Mouse (Mus musculus): Measurements from ENCODE around the gene Ltb4r1. TPM values are rescaled to one million over a fixed set of nuclear protein-coding genes. Genes with fewer than 3 reads are reported as not detected.
A peak's percentile ranks its signal among the peaks of the same experiment; 100 is the strongest.

The Ltb4r1 gene
- 0.59 and 0.66 TPM in 2 replicates for polyA plus RNA-seq (2015; fragmentation: Nextera tagmentation; extraction: Ambion mirVana)

DNA sequence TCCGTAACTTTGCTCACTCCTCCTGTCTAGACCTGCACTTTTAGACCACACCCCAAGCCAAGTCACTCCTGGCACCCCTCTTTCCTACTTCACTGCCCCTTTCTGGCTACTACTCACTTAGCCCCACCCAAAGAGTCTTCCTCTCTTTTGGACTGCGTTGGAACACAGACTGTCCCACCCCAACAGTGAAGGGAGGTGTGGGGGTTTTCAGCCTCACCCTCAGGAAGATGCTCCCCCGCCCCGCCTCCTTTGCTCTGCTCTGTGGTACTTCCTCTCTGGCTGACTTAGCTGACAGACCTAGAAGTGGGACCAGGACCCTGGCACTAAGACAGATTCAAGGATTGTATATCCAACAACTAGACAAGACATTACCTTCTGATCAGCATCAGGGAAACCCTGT, at the start of gene Ltb4r1:
Gene Ltb4r1, plus strand, starts transcription at position 267 of the 400 bp plus-strand sequence.
- Histone ChIP-seq H3K27me3 (ENCODE audit: control insufficient read depth, insufficient read depth, low read length) (peaks cover 19% of the 10 kb centered on the region), H3K27ac (ENCODE audit: low read length) (no peak within 1 kb of the TSS), H3K4me2 (ENCODE audit: low read depth, low read length) (no peak within 1 kb of the TSS), H3K4me3 (ENCODE audit: low read length) (no peak within 1 kb of the TSS), H3K9me3 (replicated peaks; ENCODE audit: control insufficient read depth, low read length) (no peaks in the 10 kb centered on the region), H3K9ac (ENCODE audit: low read length) (no peak within 1 kb of the TSS), H3K4me1 (ENCODE audit: control insufficient read depth, insufficient read depth, low read length) (peaks cover 16% of the 10 kb centered on the region), H3K36me3 (ENCODE audit: control insufficient read depth, insufficient read depth) (no peaks in the 10 kb centered on the region)
- 65% methylated on average over 4 of the region's 4 CpGs for WGBS
- no peak for ATAC-seq (replicated peaks; ENCODE audit: extremely low read depth, insufficient read depth, low FRiP score)

DNA sequence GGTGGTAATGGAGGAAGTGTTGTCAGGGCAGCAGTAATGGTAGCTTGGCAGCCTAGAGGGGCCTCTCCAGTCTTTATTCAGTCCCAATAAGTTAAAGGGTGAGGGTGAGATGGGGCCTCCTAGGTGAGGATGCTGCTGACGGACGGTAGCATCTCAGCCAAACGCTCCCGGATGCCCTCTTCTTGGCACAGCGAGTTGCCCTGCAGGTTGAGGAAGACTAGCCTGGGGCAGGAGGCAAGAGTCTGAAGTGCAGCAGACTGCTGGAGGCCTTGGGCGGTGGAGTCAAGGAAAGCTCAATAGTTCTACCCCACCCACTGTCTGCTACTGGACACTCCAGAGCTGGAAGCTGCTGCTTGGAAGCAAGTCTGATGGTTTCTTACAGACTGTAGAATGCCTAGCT, 49.5 kb upstream of the Ltb4r1 start:
- Histone ChIP-seq H3K4me3 (ENCODE audit: low read length) (no peak overlapping the region), H3K9me3 (replicated peaks; ENCODE audit: control insufficient read depth, low read length) (no peaks in the 10 kb centered on the region), H3K4me1 (ENCODE audit: control insufficient read depth, insufficient read depth, low read length) (peaks cover 6% of the 10 kb centered on the region; the same call in 1 of the 2 replicates), H3K27ac (ENCODE audit: low read length) (no peak overlapping the region), H3K4me2 (ENCODE audit: low read depth, low read length) (no peak overlapping the region), H3K36me3 (ENCODE audit: control insufficient read depth, insufficient read depth) (no peaks in the 10 kb centered on the region), H3K9ac (ENCODE audit: low read length) (no peak overlapping the region), H3K27me3 (ENCODE audit: control insufficient read depth, insufficient read depth, low read length) (peaks cover 13% of the 10 kb centered on the region)
- WGBS, result 92% methylated on average over 6 of the region's 6 CpGs
- ATAC-seq (replicated peaks; ENCODE audit: extremely low read depth, insufficient read depth, low FRiP score), result no peak

DNA sequence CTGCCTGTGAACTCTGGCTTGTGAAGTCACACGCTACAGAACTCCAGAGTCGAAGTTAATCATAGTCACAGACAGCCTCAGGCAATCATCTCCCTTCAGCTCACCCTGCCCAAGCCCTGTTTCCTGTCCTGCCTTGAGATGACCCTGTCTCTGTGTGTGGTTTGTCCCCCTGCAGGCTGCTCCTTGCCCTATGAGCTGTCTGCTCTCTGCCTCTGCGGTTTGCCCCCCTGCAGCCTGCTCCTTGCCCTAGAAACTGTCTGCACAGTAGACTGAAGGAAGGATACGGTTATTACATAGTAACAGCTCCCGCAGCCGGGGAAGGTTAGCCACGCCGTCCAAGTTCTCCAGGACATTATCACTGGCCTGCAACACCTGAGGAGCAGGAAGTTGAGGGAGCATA, 48.9 kb upstream of the Ltb4r1 start:
- Histone ChIP-seq H3K4me1 (ENCODE audit: control insufficient read depth, insufficient read depth, low read length) (peaks cover 8% of the 10 kb centered on the region; the same call in 1 of the 2 replicates), H3K27ac (ENCODE audit: low read length) (no peak overlapping the region), H3K4me3 (ENCODE audit: low read length) (no peak overlapping the region), H3K4me2 (ENCODE audit: low read depth, low read length) (no peak overlapping the region), H3K27me3 (ENCODE audit: control insufficient read depth, insufficient read depth, low read length) (peaks cover 13% of the 10 kb centered on the region), H3K9me3 (replicated peaks; ENCODE audit: control insufficient read depth, low read length) (no peaks in the 10 kb centered on the region), H3K9ac (ENCODE audit: low read length) (no peak overlapping the region), H3K36me3 (ENCODE audit: control insufficient read depth, insufficient read depth) (no peaks in the 10 kb centered on the region)
- ATAC-seq (replicated peaks; ENCODE audit: extremely low read depth, insufficient read depth, low FRiP score), result no peak
- 80% methylated on average over 8 of the region's 8 CpGs for WGBS

DNA sequence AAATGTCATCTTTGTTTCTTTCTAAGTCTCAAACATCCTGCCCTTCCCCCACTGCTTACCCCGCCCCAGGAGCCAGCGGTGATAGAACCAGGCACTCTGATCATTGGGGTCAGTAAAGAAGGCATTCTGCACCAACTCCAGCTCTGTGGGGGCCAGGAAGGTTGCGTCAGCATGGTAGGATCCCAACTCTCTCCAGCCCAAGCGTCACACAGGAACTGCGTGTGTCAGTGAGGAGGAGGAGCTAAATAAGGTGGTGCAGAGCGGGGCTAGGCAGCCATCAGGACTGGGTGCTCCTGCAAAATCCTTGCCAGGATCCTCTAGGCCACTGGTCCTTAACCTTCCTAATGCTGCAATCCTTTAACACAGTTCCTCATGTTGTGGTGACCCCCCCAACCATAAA, 46.0 kb upstream of the Ltb4r1 start:
- Histone ChIP-seq H3K27me3 (ENCODE audit: control insufficient read depth, insufficient read depth, low read length) (no peaks in the 10 kb centered on the region), H3K4me1 (ENCODE audit: control insufficient read depth, insufficient read depth, low read length) (peaks cover 7% of the 10 kb centered on the region), H3K27ac (ENCODE audit: low read length) (no peak overlapping the region), H3K4me2 (ENCODE audit: low read depth, low read length) (no peak overlapping the region), H3K4me3 (ENCODE audit: low read length) (no peak overlapping the region), H3K9me3 (replicated peaks; ENCODE audit: control insufficient read depth, low read length) (no peaks in the 10 kb centered on the region), H3K9ac (ENCODE audit: low read length) (no peak overlapping the region), H3K36me3 (ENCODE audit: control insufficient read depth, insufficient read depth) (no peaks in the 10 kb centered on the region)
- WGBS, result 90% methylated on average over 6 of the region's 6 CpGs
- no peak for ATAC-seq (replicated peaks; ENCODE audit: extremely low read depth, insufficient read depth, low FRiP score)

DNA sequence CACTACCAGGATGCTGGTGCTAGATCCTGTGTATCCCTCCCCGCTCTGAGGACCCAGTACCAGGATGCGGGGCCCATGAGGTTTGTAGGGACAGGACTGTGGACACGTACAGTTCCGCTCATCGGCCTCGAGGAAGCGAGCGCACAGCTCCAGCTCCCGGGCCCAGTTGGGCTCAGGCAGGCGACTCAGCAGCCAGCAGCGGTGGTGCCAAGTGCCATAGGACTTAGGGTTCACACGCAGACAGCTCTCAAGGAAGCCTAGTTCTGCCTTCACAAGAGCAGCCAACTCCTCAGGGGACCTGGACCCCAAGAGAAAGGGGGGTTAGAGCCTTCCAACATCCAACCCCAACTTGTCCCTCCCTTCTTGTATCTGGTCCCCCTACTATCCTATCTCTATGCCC, 45.1 kb upstream of the Ltb4r1 start:
- ATAC-seq (replicated peaks; ENCODE audit: extremely low read depth, insufficient read depth, low FRiP score), result no peak

DNA sequence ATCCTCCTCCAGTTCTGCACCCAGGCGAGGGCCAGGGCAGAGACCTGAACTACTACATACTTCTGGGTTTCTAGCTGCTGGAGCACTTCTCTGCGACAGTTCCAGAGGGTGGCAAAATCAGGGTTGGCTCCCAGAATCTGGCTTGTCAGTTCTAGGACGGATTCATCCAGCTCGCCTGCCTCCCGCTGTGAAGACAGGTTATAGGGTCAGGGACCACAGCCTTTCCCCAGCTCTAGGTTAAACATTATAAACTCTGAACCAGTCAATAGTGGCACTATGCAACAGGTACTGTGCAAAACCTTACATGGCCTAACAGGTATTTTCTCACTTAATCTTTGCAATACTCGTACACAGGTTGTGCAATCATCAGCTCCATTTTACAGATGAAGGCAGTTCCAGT, 44.7 kb upstream of the Ltb4r1 start:
- no peak overlapping the region for H3K27ac ChIP-seq (ENCODE audit: low read length)
- no peak for ATAC-seq (replicated peaks; ENCODE audit: extremely low read depth, insufficient read depth, low FRiP score)
- WGBS, result 81% methylated on average over 6 of the region's 6 CpGs

More for the DNA sequence above, 45.1 kb upstream of the Ltb4r1 start:
- no peak overlapping the region for H3K4me2 ChIP-seq (ENCODE audit: low read depth, low read length)
- H3K36me3 ChIP-seq (ENCODE audit: control insufficient read depth, insufficient read depth), result no peaks in the 10 kb centered on the region
- no peaks in the 10 kb centered on the region for H3K27me3 ChIP-seq (ENCODE audit: control insufficient read depth, insufficient read depth, low read length)
- WGBS, result 95% methylated on average over 12 of the region's 12 CpGs
- no peak overlapping the region for H3K27ac ChIP-seq (ENCODE audit: low read length)
- no peak overlapping the region for H3K4me3 ChIP-seq (ENCODE audit: low read length)
- no peaks in the 10 kb centered on the region for H3K9me3 ChIP-seq (replicated peaks; ENCODE audit: control insufficient read depth, low read length)
- H3K9ac ChIP-seq (ENCODE audit: low read length), result no peak overlapping the region
- peaks cover 7% of the 10 kb centered on the region for H3K4me1 ChIP-seq (ENCODE audit: control insufficient read depth, insufficient read depth, low read length)

DNA sequence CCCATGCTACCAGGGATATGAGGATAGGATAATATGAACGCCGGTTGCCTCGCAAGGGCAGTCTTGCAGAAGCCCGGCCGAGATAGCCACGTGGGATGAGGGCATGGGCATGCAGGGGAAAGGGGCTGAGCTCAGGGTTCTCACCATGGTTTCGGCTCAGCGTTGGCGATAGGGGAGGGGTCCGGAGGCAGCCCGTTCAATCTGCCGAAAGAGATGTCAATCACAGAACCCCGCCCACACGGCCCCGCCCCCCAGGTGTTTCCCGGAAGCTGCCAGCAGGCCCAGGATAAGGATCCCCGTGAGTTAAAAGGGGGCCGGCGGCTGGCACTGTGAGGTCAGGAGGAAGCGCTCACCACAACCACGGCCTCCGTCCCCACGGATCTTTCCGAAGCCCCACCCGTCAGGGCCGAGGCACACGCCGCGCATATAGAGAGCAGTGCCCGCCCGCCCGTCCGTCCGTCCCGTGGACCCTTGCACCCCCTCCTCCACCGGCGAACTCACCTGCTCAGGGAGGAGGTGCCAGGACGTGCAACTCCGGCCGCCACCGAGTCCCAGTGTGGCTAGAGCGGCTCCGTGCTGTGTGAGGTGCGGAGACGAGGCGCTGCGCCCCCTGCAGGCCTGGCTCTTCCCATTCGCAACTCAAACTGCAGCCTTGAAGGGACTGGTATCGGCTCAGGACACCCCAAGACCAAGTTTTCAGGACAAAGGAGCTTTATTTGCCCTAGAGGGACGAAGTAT, 43.9 kb upstream of the Ltb4r1 start, which contains the start of gene Rabggta:
Gene Rabggta, minus strand, starts transcription at position 564 of the 738 bp plus-strand sequence.
- under 1% methylated on average over 50 of the region's 50 CpGs for WGBS
- peak; percentile 94 for ATAC-seq (replicated peaks; ENCODE audit: extremely low read depth, insufficient read depth, low FRiP score)
- Histone ChIP-seq H3K9ac (ENCODE audit: low read length) (peak within 1 kb of the TSS; percentile 91), H3K4me1 (ENCODE audit: control insufficient read depth, insufficient read depth, low read length) (peaks cover 7% of the 10 kb centered on the region), H3K4me2 (ENCODE audit: low read depth, low read length) (peak within 1 kb of the TSS; percentile 78), H3K36me3 (ENCODE audit: control insufficient read depth, insufficient read depth) (no peaks in the 10 kb centered on the region), H3K9me3 (replicated peaks; ENCODE audit: control insufficient read depth, low read length) (no peaks in the 10 kb centered on the region), H3K27me3 (ENCODE audit: control insufficient read depth, insufficient read depth, low read length) (no peaks in the 10 kb centered on the region), H3K4me3 (ENCODE audit: low read length) (peak within 1 kb of the TSS; percentile 89), H3K27ac (ENCODE audit: low read length) (peak within 1 kb of the TSS; percentile 88)

More for the DNA sequence above, 44.7 kb upstream of the Ltb4r1 start:
- Histone ChIP-seq H3K27me3 (ENCODE audit: control insufficient read depth, insufficient read depth, low read length) (no peaks in the 10 kb centered on the region), H3K4me1 (ENCODE audit: control insufficient read depth, insufficient read depth, low read length) (peaks cover 7% of the 10 kb centered on the region), H3K4me2 (ENCODE audit: low read depth, low read length) (peak overlapping the region; percentile 78), H3K9ac (ENCODE audit: low read length) (peak overlapping the region; percentile 91), H3K4me3 (ENCODE audit: low read length) (peak overlapping the region; percentile 89), H3K9me3 (replicated peaks; ENCODE audit: control insufficient read depth, low read length) (no peaks in the 10 kb centered on the region), H3K36me3 (ENCODE audit: control insufficient read depth, insufficient read depth) (no peaks in the 10 kb centered on the region)

DNA sequence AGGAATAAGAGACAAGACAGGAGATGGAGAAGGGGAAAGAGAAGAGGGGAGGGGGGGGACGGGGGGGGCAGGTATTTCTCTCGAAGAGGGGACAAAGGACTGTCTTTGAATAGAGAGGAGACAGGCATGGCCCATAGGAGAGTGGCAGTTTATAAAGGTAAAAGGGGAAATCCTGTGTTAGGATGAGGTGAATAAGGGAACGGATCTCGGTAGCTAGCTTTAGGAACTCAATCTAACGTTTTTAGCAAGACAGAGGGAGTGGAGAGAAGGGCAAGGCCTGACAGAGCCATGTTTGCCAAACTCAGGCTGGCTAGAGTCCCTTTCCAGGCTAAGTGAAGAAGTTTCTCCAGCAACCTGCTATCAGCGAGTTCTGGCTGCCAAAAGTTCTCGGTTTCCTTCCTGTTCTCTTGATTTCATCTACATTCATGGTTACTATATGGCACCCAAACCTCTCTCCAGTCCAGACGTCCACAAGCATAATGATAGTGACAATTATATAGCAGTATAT, 43.3 kb upstream of the Ltb4r1 start:
- no peak for ATAC-seq (replicated peaks; ENCODE audit: extremely low read depth, insufficient read depth, low FRiP score)
- 0 out of 2 replicates have a peak overlapping the region, but pooled peaks have one; percentile 25 for H3K27ac ChIP-seq (ENCODE audit: low read length)
- H3K4me1 ChIP-seq (ENCODE audit: control insufficient read depth, insufficient read depth, low read length), result peaks cover 7% of the 10 kb centered on the region
- H3K4me3 ChIP-seq (ENCODE audit: low read length), result peak overlapping the region; percentile 89
- H3K36me3 ChIP-seq (ENCODE audit: control insufficient read depth, insufficient read depth), result no peaks in the 10 kb centered on the region
- peak overlapping the region; percentile 78 for H3K4me2 ChIP-seq (ENCODE audit: low read depth, low read length)
- peak overlapping the region; percentile 91; the same call in 1 of the 2 replicates for H3K9ac ChIP-seq (ENCODE audit: low read length)
- no peaks in the 10 kb centered on the region for H3K9me3 ChIP-seq (replicated peaks; ENCODE audit: control insufficient read depth, low read length)
- no peaks in the 10 kb centered on the region for H3K27me3 ChIP-seq (ENCODE audit: control insufficient read depth, insufficient read depth, low read length)
- 42% methylated on average over 8 of the region's 8 CpGs for WGBS

DNA sequence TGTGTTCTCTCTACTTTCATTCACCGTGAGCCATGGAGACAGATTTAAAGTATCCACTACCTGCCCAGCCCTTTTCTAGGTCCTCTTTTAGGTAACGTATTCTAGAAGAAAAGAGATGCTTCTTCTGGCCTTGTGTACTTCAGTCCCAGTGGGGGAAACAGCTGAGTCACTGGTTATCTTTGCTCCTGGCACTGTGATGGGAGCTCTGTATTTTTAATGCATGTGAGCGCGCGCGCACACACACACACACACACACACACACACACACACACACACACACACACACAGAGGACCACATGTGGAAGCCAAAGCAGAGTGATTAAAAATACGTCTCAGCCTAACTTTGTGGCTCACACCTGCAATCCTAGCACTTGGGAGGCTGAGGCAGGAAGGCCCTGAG, 42.3 kb upstream of the Ltb4r1 start:
- no peak overlapping the region for H3K27ac ChIP-seq (ENCODE audit: low read length)
- ATAC-seq (replicated peaks; ENCODE audit: extremely low read depth, insufficient read depth, low FRiP score), result no peak
- H3K4me2 ChIP-seq (ENCODE audit: low read depth, low read length), result no peak overlapping the region
- H3K27me3 ChIP-seq (ENCODE audit: control insufficient read depth, insufficient read depth, low read length), result no peaks in the 10 kb centered on the region
- H3K4me3 ChIP-seq (ENCODE audit: low read length), result no peak overlapping the region
- H3K36me3 ChIP-seq (ENCODE audit: control insufficient read depth, insufficient read depth), result no peaks in the 10 kb centered on the region
- H3K9ac ChIP-seq (ENCODE audit: low read length), result no peak overlapping the region
- no peaks in the 10 kb centered on the region for H3K9me3 ChIP-seq (replicated peaks; ENCODE audit: control insufficient read depth, low read length)
- peaks cover 7% of the 10 kb centered on the region for H3K4me1 ChIP-seq (ENCODE audit: control insufficient read depth, insufficient read depth, low read length)
- WGBS, result 90% methylated on average over 7 of the region's 7 CpGs

Data from heart, embryonic 16.5 days (tissue).